Mouse (Mus musculus) adrenal gland, postnatal 10 days (tissue): ENCODE results near the gene Ppm1h. TPM values are rescaled to one million over a fixed set of nuclear protein-coding genes. Genes with fewer than 3 reads are reported as not detected.
"Not testable (repeated sequence)": the region's sequence is repeated elsewhere in the genome, so short reads cannot be mapped to it uniquely, and the experiment has no call there.

Experiments
- DNase-seq: peaks from one replicate; pipeline ENCODE4 v3.0.0; 2021; ENCODE audit warnings: mixed read lengths
- total RNA-seq, 2 experiments: library from RNA; stranded (reverse); gene quantifications; 2 replicates each; pipeline ENCODE4 v1.2.3; 2021

Ppm1h gene
- total RNA-seq, 2 experiments from 2014 or later = 13.0 to 15.7 TPM

DNA sequence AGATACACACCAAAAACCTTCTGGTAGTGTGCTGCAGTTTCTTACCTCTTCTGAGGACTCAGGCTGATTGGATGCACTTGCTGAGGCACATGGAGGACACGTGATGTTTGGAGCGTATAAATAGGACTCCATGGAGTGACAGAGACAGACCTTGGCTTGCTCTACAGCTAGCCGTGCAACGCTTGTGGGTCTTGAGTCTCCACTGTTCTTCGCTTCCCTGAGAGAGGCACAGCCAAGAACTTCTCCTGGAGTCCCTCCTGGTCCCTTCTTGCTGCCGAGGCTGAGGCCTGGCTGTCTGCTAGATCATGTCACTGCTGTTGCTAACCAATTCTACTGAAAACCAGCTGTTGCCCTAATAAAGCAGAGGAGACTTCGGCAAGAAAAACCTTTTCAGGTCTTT is 221.4 kb downstream of the Ppm1h start:
- DNase-seq = no peak

- no peak for DNase-seq
Observed at GRCm38 (mm10) chr10:122900466-122900865, 221.9 kb downstream of the Ppm1h start.

DNA sequence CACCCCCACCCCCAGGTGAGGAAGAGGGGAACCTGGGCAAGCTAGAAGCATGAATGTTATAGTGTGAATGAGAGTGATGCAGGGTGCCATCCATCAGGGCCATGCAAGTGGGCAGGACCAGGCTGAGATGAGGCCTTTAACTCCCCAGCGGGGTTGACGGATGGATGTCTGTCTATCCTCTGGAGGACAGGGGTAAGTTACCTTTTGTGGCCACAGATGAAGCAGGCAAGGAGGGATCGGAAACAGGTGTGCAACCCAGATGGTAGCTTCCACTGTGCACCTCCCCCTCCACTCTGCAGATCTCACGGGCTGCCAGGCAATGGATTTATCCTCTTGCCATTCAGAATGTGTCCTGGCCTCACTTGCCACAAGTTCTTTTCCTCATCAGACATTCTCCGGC is 222.8 kb downstream of the Ppm1h start:
- DNase-seq = no peak

GRCm38 (mm10) chr10:122909406-122910032 is 231.0 kb downstream of the Ppm1h start:
- DNase-seq = no peak

DNA sequence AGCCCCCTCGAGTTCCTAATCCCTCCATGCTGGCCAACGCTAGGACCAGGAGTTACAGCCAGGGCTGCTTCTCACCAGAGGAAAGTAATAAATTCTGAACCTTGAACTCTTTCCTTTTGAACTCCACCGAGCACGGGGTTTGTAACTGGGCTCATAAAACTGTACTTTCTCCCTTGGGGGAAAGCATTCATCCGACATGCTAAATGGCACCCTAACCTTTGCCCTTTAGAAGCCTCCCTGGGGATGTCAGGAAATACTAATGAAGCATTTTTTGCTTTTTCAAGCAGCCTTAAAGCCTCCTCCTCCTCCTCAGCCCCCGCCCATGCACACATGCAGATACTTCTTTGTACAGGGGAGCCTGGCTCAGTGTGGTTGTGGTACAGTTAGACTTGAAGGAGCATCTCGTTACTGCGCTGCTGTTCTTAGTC is 232.2 kb downstream of the Ppm1h start:
- DNase-seq = peak; percentile 27

GRCm38 (mm10) chr10:122911668-122912067 is 233.1 kb downstream of the Ppm1h start:
- no peak for DNase-seq

GRCm38 (mm10) chr10:122912086-122912690 is 233.6 kb downstream of the Ppm1h start:
- no peak for DNase-seq

- peak; percentile 81 for DNase-seq
Observed at GRCm38 (mm10) chr10:122912701-122913368, 234.3 kb downstream of the Ppm1h start.

DNA sequence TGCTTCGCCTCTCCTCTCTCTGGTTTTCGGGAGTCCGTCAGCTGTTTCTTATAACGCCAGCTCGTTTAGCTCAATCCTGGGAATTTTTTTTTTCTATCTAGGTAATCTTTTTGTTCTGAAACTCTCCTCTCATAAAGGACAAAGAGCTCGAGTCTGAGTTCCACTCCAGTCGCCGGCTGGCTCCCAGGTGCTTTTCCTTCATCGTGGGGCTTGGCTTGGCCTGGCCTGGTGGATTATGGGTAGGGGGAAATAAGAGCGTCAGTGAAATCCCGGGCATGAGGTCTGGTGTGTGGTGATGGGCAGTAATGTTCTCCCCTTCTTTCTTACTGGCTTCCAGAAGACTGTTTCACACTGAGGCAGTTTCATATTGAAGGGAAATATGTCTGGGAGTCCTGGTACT is 234.8 kb downstream of the Ppm1h start:
- no peak for DNase-seq

DNA sequence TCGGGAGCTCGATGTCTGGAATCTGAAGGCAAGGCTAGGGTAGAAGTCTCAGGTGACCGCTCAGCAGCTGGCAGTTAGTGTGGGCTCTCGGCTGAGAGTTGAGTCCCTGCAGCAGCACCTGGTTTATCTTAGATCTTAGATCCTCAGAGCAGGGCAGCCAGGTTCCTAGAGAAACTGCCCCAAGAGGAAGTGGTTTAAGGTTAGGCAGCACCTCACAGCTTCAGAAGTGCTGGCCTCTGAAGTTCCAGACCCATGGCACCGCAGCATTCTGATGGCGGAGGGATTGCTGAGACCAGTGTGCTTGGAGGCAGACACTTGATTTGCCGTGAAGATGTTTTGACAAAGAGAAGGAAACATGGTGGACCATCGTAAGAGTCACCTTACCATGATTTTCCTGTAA is 237.3 kb downstream of the Ppm1h start:
- DNase-seq = no peak

DNA sequence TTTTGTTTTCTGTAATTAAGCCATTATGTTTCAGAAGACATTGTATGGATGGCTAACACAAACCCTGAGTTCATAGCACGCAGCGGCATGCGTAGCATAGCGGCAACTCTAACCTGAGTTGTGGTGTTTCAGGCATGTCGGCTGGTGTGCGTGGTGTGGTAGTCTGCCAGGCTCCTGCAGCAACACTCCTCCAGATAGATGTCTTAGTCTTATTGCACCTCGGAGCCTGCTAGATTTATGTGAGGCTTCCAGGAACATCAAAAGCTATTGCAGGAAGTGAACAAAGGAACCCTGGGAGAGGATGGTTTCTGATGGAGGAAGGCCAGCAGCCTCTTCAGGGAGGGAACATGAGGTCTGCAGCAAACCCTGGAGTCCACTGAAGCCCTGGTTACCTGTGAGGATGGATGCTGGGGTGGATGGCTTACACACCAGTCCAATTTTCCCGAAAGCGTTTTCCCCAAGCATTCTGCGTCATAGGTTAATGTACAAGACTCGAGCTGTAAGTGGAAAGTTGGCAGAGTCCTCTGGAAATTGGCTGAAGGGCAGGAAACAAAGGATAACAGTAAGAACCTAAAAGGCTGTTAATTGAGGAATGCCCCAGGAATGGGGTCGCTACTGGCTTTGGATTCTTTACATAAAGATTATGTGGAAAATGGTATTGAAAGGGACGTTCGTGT is 239.2 kb downstream of the Ppm1h start:
- no peak for DNase-seq

DNA sequence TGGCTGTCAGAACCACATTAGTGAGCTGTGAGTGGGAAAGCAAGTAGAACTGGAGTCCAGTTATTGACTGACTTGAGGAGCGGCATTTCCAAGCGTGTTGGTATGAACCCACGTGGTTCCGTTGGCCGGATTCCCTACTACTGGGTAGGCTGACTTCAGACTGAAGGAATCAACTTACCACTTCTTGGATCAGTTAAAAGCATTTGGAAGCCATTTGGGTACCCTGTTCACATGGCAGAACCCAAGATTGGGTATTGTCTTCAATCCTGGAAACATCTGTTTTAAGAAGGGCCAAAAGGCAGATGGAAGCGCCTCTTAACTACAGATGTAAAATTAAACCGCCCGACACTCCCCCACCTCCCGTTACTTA is 239.7 kb downstream of the Ppm1h start:
- DNase-seq = no peak

DNA sequence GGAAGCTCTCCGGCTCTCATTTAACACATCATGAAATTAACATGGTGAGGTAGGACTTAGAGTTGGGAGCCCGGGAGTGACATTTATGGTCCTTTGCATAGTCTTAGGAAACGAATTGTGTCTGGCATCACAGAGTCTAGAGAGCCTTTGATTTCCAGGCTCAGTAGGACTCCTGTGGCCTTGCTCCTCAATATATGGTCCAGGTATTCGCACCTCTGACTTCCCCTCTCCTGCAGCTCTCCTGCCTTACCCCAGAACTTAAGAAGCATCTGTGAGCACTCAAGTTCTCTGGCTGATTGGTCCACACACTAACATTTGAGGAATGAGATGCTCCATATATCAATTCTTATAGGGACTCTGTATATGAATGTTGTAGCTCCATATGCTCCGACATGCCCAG is 240.2 kb downstream of the Ppm1h start:
- DNase-seq = no peak

- DNase-seq = no peak
Observed at GRCm38 (mm10) chr10:122919416-122919815, 240.9 kb downstream of the Ppm1h start.

DNA sequence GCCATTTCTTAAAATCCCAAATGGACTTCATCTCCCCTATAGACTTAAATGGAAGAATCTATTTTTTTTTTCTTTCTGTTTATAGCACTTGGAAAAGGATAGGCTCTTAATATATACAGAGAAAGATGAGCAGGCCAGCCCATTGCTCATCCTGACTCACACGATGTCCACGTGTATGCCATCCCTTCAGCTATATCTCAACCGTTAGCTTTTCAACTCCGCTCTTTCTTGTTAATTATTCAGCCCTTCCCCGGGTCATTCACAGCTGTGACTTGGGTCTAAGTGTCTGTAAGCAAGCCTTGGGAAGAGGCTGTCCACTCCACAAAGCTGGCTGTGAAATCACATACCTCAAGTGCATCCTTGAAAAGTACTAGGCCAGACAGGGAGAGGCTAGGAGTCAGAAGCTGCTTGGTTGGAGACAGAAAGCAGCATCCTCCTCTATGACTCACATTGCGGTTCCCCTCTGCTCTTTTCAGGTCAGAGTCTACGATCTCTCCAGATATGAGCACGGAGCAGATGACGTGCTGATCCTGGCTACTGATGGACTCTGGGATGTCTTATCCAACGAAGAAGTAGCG is 241.7 kb downstream of the Ppm1h start:
- DNase-seq = no peak

DNA sequence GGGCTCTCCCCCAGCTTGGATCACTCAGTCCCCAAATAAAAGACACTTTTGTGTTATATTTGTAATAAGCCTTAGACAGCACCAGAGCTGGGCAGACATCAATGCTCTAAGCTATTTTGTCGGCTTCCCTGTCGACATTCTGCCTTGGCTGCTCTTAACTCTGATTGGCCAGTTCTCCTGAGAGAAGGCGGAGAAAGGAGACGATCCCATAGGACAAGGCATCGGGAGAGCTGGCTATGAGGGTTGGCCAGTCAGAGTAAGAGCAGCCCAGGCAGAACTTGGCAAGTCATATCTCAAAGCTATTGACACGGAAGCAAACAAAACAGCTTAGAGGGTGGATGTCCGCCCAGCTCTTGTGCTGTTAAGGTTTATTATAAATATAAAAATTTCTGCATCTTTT is 243.7 kb downstream of the Ppm1h start:
- no peak for DNase-seq

DNA sequence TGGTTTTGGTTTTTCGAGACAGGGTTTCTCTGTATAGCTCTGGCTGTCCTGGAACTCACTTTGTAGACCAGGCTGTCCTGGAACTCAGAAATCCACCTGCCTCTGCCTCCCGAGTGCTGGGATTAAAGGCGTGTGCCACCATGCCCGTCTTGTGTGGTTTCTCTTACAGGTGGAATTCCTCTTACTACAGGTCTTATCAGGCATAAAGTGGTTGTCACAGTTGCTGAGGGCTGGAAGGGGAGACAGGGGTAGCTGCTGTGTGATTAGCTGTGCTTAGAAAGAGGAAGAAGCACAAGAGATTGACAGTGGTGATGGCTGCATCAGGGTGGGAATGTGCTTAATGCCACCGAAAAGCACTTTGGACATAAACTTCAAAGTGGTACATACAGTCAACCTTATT is 246.0 kb downstream of the Ppm1h start:
- DNase-seq = not testable (repeated sequence)

- DNase-seq = no peak
Observed at GRCm38 (mm10) chr10:122926275-122926674, 247.7 kb downstream of the Ppm1h start.

GRCm38 (mm10) chr10:122930520-122930919 is 252.0 kb downstream of the Ppm1h start:
- no peak for DNase-seq

DNA sequence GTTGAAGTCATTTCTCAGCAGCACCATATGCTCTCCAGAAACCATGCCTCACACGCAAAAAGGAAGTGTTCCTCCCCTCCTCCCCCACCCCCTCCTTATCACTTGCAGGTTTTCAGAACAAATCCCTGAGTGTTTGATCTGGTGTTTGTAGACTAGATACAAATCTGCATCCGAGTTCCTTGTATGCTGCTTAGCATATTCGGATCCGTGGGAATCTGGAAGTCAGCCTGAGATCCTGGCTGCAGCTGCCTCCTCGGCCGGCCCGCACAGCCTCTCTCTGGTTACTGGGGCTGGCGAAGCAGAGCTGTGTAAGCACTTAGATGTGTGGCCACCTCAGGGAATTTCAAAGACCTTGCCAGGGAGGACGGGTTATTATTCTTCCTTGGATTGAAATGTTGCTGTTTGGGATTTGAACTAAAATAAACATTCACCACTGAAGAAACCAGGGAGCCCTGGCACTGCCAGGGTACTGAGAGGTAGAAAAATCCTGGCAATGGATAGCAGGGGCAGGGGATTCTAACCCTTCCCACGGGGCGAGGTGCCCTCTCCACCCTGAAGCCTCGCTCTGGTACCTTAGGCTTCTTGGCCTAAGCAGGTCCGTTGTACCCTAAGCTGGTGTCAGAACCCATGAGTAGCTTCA is 252.8 kb downstream of the Ppm1h start:
- DNase-seq = peak; percentile 40

GRCm38 (mm10) chr10:122931851-122932550 is 253.4 kb downstream of the Ppm1h start:
- no peak for DNase-seq
